Mouse (Mus musculus) heart, postnatal 25 days (tissue): Measurements from ENCODE around the gene Gm6525. TPM values are rescaled to one million over a fixed set of nuclear protein-coding genes. Genes with fewer than 3 reads are reported as not detected.

ENCODE experiments used
- DNase-seq: peaks from one replicate; pipeline ENCODE4 v3.0.0; 2022; ENCODE audit warnings: low spot score
- intact Hi-C: fragments of 180-260 bp; cut with DNase I; formaldehyde crosslinking; loops from one replicate; pipeline ENCODE4 v1.15.1; 2025
- total RNA-seq, 2 experiments: library from RNA; stranded (reverse); gene quantifications; 2 replicates each; pipeline ENCODE4 v1.2.3; 2021

Gm6525 gene
- total RNA-seq, 2 experiments from 2014 or later: not detected

GRCm38 (mm10) chr3:84207366-84207765 is 33.5 kb downstream of the Gm6525 start:
- intact Hi-C loops: no loop called here
- DNase-seq: no peak

GRCm38 (mm10) chr3:84208475-84208874 is 34.6 kb downstream of the Gm6525 start:
- DNase-seq: no peak
- intact Hi-C loops: no loop called here

- intact Hi-C loops: no loop called here
These were observed 35.1 kb downstream of the Gm6525 start for GRCm38 (mm10) chr3:84208917-84209513.

GRCm38 (mm10) chr3:84211340-84211875 is 37.5 kb downstream of the Gm6525 start:
- DNase-seq: no peak
- intact Hi-C loops: no loop called here

More at GRCm38 (mm10) chr3:84208917-84209513, 35.1 kb downstream of the Gm6525 start:
- DNase-seq: no peak

GRCm38 (mm10) chr3:84214501-84214900 is 40.6 kb downstream of the Gm6525 start:
- DNase-seq: no peak
- intact Hi-C loops: no loop called here

GRCm38 (mm10) chr3:84215253-84215652 is 41.3 kb downstream of the Gm6525 start:
- intact Hi-C loops: no loop called here
- DNase-seq: no peak

- intact Hi-C loops: no loop called here
- no peak for DNase-seq
These were observed 41.9 kb downstream of the Gm6525 start for GRCm38 (mm10) chr3:84215743-84216360.

GRCm38 (mm10) chr3:84217118-84217960 is 43.4 kb downstream of the Gm6525 start:
- DNase-seq: no peak
- intact Hi-C loops: no loop called here

GRCm38 (mm10) chr3:84217961-84218351 is 44.1 kb downstream of the Gm6525 start:
- no peak for DNase-seq
- intact Hi-C loops: no loop called here

- intact Hi-C loops: no loop called here
These were observed 44.6 kb downstream of the Gm6525 start for GRCm38 (mm10) chr3:84218498-84218897.

GRCm38 (mm10) chr3:84219166-84219710 is 45.3 kb downstream of the Gm6525 start:
- DNase-seq: no peak
- intact Hi-C loops: no loop called here

More at GRCm38 (mm10) chr3:84218498-84218897, 44.6 kb downstream of the Gm6525 start:
- DNase-seq: no peak

GRCm38 (mm10) chr3:84219720-84220273 is 45.9 kb downstream of the Gm6525 start:
- intact Hi-C loops: loop anchor here (5.0 kb wide), 1 partner anchor 42 kb away; no protein-coding TSS in a partner anchor
- DNase-seq: no peak

GRCm38 (mm10) chr3:84220326-84220725 is 46.4 kb downstream of the Gm6525 start:
- intact Hi-C loops: loop anchor here (5.0 kb wide), 1 partner anchor 43 kb away; no protein-coding TSS in a partner anchor
- no peak for DNase-seq

- DNase-seq: peak; percentile 23
- intact Hi-C loops: loop anchor here (5.0 kb wide), 1 partner anchor 43 kb away; no protein-coding TSS in a partner anchor
These were observed 46.8 kb downstream of the Gm6525 start for GRCm38 (mm10) chr3:84220748-84221147.

Other genes starting within 250 kb of the Gm6525 start
- 10 to 100 TPM; 19.4 to 20.8 TPM for gene Tmem131l, start 133.9 kb upstream of the Gm6525 start, total RNA-seq
- gene Mnd1, start 18.3 kb upstream of the Gm6525 start, total RNA-seq: 1 to 10 TPM; 3.2 to 4.2 TPM
- gene Trim2, start 132.8 kb downstream of the Gm6525 start, total RNA-seq: 1 to 10 TPM; 6.4 to 7.5 TPM